Mouse (Mus musculus): ENCODE results near the gene Plekho1. TPM values are rescaled to one million over a fixed set of nuclear protein-coding genes. Genes with fewer than 3 reads are reported as not detected.

Plekho1 gene
- total RNA-seq, 2 experiments from 2014 or later: 14.2 to 19.3 TPM

DNA sequence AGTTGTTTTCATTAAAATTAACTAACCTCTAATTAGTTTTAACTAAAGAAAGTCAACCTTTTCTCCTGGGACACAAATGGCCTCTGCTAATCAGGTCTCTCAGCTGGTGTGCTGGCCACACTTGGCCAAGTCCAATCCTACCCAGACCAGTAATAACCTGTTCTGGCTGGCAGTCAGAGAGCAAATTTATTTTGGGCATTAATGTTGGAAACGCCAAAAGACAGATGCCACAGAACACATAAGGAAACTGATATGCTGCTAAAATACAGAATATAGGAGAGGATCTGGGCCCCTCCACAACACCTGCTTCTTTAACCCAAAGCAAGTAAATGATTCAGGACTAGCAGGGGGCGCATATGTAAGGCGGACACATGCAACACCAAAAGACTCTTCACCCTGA, 33.5 kb upstream of the Plekho1 start:
- Histone ChIP-seq H3K27ac (no peak overlapping the region), H3K4me3 (no peak overlapping the region)
- DNase-seq: no peak
- no peak for TF ChIP-seq CTCF (IDR thresholded peaks at IDR 0.05)
- intact Hi-C loops (cut with DNase I): no loop called here

GRCm38 (mm10) chr3:96027875-96028274, 32.1 kb upstream of the Plekho1 start:
- Histone ChIP-seq H3K4me3 (no peak overlapping the region), H3K27ac (no peak overlapping the region)
- no peak for DNase-seq
- intact Hi-C loops (cut with DNase I): no loop called here
- no peak for TF ChIP-seq CTCF (IDR thresholded peaks at IDR 0.05)

- Histone ChIP-seq H3K4me3 (no peak overlapping the region), H3K27ac (no peak overlapping the region)
- intact Hi-C loops (cut with DNase I): no loop called here
- DNase-seq: no peak
- TF ChIP-seq CTCF (IDR thresholded peaks at IDR 0.05): no peak
Observed at GRCm38 (mm10) chr3:96027145-96027544, 31.3 kb upstream of the Plekho1 start.

- TF ChIP-seq CTCF (IDR thresholded peaks at IDR 0.05): no peak
- no peak for DNase-seq
- Histone ChIP-seq H3K4me3 (no peak overlapping the region), H3K27ac (no peak overlapping the region)
- intact Hi-C loops (cut with DNase I): no loop called here
Observed at GRCm38 (mm10) chr3:96021421-96022128, 25.8 kb upstream of the Plekho1 start.

- intact Hi-C loops (cut with DNase I): no loop called here
- H3K27ac ChIP-seq: no peak overlapping the region
- H3K4me3 ChIP-seq: no peak overlapping the region
- no peak for TF ChIP-seq CTCF (IDR thresholded peaks at IDR 0.05)
- DNase-seq: no peak
Observed at GRCm38 (mm10) chr3:96020735-96021134, 24.9 kb upstream of the Plekho1 start.

DNA sequence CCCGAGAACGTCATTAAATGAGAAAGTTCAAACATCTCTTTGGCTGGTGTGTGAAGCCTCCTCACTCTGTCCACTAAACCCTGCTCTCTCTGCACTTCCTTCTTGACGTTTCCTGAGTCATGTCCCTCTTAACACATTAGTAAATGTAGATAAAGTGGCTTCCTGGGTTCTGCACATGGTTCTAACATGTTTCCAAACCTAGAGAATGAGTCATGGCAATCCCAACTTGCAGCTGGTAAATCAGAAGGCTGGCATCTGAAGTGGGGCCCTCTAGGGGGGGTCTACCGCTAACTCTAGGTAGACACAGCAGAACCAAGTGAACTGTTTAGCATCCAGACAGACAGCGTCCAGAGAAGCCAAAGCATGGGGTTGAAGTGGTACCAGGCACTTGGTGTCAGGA, 21.7 kb upstream of the Plekho1 start:
- intact Hi-C loops (cut with DNase I): no loop called here

DNA sequence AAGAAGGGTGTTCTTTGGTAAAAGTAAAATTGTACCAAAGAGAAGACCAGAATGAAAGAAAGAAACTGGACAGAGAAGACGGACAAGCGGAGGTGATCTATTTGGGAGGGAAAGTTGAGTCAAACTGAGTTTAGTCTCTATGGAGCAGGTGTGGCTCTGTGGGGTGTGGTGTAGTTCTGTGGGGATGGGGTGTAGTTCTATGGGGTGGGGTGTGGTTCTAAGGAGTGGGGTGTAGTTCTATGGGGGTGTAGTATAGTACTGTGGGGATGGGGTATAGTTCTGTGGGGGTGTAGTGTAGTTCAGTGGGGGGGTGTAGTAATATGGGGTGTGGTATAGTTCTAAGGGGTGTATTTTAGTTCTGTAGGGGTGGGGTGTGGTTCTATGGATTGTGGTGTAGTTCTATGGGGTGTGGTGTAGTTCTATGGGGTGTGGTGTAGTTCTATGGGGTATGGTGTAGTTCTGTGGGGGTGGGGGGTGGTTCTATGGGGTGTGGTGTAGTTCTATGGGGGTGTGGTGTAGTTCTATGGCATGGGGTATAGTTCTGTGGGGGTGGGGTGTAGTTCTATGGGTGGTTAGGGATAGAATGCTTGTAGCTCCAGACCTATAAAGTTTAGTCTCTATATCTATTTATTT, 20.6 kb upstream of the Plekho1 start:
- TF ChIP-seq CTCF (IDR thresholded peaks at IDR 0.05): no peak
- H3K4me3 ChIP-seq: no peak overlapping the region
- intact Hi-C loops (cut with DNase I): no loop called here
- no peak for DNase-seq
- no peak overlapping the region for H3K27ac ChIP-seq

More for the DNA sequence above, 21.7 kb upstream of the Plekho1 start:
- Histone ChIP-seq H3K4me3 (no peak overlapping the region), H3K27ac (no peak overlapping the region)
- TF ChIP-seq CTCF (IDR thresholded peaks at IDR 0.05): no peak
- DNase-seq: no peak

GRCm38 (mm10) chr3:96015681-96016080, 19.9 kb upstream of the Plekho1 start:
- no peak overlapping the region for H3K27ac ChIP-seq
- intact Hi-C loops (cut with DNase I): no loop called here
- TF ChIP-seq CTCF (IDR thresholded peaks at IDR 0.05): no peak
- no peak for DNase-seq
- no peak overlapping the region for H3K4me3 ChIP-seq

- DNase-seq: no peak
- no peak overlapping the region for H3K4me3 ChIP-seq
- no peak for TF ChIP-seq CTCF (IDR thresholded peaks at IDR 0.05)
- no peak overlapping the region for H3K27ac ChIP-seq
- intact Hi-C loops (cut with DNase I): no loop called here
Observed at GRCm38 (mm10) chr3:96012805-96013204, 17.0 kb upstream of the Plekho1 start.

- no peak overlapping the region for H3K4me3 ChIP-seq
- no peak for DNase-seq
- intact Hi-C loops (cut with DNase I): no loop called here
- no peak overlapping the region for H3K27ac ChIP-seq
- no peak for TF ChIP-seq CTCF (IDR thresholded peaks at IDR 0.05)
Observed at GRCm38 (mm10) chr3:96008463-96008862, 12.7 kb upstream of the Plekho1 start.

DNA sequence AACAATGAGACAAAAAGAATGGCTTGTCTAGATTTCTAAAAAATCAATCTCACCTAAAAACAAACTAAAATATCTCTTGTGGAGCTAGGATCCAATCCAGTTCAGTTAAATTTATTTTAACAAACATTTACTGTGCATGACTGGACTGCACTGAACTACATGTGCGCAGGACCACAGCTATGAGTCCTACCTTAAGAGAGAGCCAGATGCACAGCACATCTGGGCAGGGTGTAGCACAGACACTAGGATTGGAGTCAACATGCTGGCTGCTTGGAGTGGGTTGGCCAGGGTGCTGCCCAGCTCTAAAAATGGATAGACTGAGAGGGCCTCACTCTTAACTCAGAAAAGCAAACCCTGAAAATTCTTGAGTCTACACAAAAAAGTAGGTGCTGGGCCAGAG, 5.8 kb upstream of the Plekho1 start:
- intact Hi-C loops (cut with DNase I): no loop called here
- DNase-seq: no peak
- Histone ChIP-seq H3K27ac (peak overlapping the region; percentile 82), H3K4me3 (no peak overlapping the region)
- no peak for TF ChIP-seq CTCF (IDR thresholded peaks at IDR 0.05)

GRCm38 (mm10) chr3:96000921-96001501, 5.2 kb upstream of the Plekho1 start:
- no peak for TF ChIP-seq CTCF (IDR thresholded peaks at IDR 0.05)
- intact Hi-C loops (cut with DNase I): no loop called here
- Histone ChIP-seq H3K4me3 (no peak overlapping the region), H3K27ac (peak overlapping the region; percentile 82)
- DNase-seq: peak; percentile 40

- intact Hi-C loops (cut with DNase I): no loop called here
- peak; percentile 71 for DNase-seq
- Histone ChIP-seq H3K27ac (peak overlapping the region; percentile 82), H3K4me3 (peak overlapping the region; percentile 51)
- TF ChIP-seq CTCF (IDR thresholded peaks at IDR 0.05): no peak
Observed at GRCm38 (mm10) chr3:96000080-96000632, 4.4 kb upstream of the Plekho1 start.
